Mouse (Mus musculus) kidney, adult 9 months (tissue): ENCODE data around the gene Cyp4a32.

ENCODE experiments used
- DNase-seq: peaks from one replicate; pipeline ENCODE4 v3.0.0; 2022

Cyp4a32 gene

DNA sequence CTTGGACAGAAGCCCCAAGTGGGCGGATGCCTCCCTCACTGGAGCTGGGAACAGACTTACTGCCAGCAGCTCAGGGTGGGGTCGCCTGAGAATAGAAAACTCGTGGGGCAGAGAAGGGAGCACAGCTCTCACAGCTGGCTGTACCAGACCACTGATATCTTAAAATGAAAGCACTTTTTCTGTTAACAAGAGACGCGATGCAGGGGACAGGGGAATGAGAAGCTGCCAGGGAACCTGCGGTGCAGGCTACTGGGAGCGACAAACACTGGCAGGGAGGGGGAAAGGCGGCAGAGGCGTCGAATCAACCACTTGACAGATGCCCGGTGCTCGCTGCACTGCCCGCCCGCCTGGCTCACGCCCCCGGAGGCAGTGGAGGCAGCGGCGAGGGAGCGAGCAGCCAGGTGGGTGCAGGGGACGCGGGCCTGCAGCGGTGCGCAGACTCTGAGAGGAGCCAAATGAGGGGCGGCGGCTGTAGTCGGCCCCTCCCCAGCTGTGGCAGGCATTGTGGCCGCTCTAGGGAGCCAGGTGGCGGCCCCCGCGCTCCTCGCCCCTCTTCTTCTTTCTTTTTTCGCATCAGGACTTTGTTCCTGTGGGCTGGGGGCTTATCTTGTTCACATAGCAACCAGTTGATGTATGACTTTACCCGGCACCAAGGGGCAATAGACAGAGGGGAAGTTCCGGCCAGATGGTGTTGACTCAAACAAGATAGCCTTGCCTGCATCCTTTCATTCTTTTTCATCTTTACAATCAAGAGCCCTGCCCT, 56.5 kb downstream of the Cyp4a32 start:
- DNase-seq, result peak; percentile 78

DNA sequence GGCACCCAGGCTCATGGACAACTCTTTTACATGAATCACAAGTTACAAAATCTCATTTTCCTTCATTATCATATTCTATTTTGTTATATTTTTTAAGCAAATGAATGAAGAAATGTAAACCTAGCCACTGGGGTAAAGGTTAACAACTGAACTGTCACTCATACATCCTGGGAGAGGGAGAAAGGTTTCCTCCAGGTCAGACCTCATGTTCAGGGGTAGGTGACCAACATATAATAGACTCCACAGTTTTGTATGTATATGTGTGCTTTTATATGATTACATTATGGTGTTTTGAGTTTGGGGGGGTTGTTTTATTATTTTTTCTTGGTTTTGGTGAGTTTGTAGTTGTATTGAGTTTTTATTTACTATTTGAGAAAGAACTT, 57.1 kb downstream of the Cyp4a32 start:
- no peak for DNase-seq

DNA sequence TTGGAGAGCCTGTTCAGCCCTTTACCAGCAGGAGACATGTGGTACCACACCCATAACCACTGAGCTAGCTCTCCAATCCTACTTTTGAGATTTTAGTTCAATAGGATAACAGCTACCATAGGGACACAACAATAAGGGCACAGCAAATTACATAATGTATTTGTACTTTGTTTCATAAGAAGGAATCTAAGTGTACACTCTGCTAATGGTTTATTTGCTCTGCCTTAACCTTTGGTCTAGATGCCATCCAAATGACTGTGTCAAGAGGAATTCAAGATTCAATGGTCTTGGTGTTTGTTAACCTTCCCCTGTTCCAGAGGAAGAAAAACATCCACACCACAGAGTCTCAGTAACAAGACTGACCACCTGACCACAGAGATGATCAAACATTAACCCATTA, 58.4 kb downstream of the Cyp4a32 start:
- peak; percentile 93 for DNase-seq
